Mouse (Mus musculus) B cell, adult 2 months (primary cell): ENCODE results near the gene Mctp2.

ENCODE experiments used
- DNase-seq, 2 experiments: peaks; one replicate each; pipeline ENCODE4 v3.0.0; 2022

Mctp2 gene

DNA sequence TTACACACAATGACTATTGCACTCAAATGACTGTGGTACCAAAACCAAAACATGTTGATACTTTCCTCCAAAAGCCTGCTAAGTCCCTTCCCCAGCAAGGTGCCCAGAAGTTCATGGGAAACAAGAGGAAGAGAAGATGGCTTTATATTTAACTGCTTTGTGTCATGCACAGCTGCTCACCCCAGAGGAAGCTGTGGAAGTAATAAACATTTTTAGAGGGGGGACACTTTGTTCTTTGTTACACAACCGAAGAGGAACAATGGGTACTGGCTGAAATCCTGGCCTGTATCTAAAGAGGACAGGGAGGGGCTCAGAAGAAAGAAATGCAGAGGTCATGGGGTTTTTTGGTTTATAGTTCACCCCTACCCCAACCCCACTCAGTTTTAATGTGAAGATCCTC lies 144.2 kb downstream of the Mctp2 start:
- DNase-seq = no peak

DNA sequence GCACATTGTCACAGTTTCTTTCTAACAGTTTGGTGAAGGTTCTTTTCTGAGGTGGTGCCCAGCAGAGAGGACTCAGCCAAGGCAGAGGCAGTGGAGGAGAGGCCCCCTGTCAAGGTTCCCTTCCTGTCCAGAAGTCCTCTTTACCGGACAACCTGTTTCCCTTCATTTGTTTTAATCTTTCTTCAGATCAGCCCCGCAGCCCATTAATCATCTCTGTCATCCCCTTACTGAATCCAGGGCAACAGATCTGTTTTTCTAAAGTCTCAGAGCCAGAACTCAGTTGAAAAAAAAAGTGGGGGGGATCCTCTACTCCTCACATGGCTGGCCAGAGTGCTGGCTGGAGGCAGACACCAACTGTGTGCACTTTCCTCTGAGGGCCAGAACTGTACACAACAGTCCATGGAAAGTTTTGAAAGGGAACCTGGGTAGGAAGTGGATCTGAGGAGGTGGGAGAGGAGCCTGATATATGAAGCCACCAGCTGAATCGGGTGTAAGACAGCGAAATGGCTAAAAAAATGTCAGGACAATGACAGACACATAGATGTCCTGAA lies 146.8 kb downstream of the Mctp2 start:
- DNase-seq = no peak

DNA sequence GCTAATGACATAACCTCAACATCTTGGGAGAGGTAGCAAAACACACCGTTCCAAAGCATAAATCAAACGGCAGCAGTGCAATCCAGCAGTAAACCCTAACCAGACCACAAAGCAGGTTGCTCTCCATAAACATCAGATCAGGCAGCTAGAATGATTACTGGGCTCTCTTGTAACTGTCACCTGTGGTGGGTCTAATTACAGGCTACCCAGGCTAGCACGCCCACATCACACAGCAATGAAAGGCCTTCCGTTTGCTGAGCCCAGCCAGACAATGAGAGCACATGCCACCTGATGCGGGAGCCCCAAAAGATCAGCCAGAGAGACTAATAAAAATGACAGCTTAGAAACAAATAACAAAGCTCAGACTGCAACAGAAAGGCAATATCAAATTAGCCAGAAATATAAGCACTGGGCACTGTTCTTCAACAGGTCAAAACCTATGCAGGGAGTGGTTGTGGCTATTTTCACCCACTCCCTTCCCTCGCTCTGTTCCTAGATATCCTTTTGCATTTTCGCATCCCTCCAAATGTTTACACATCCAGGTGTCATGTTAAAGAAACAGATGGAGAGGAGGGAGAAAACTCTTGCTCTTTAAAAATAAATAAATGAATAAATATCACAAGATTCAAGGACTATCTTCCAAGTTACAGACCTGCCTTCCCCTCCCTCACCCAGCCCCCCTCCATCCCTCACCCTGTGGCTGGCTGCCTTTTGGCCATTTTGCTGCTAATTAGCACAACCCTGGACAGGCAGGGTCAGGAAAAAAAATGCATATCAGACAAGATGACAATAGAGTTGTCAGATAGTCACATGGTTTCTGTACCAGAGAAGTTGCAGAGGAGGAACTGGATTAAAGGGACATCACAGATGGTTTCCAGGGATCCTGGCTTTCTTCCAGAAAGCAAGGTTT lies 155.4 kb downstream of the Mctp2 start:
- DNase-seq = no peak

DNA sequence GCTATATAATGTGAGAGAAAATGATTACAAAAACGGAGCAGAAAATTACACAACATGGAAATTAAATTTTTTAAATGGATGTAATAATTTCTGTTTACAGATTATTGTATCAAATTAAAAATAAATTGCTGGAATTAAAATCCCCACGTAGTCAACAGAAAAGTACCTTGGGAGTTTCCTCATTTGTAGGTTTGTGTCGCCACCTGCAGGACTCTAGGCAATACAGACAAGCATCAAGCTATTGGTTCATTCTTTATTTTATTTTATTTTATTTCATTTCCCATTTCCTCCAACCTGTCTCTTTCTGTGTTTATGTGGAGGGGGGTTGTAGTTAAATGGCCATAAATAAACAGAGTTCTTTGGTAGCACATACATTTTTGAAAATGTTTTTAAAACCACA lies 157.3 kb downstream of the Mctp2 start:
- DNase-seq = no peak

DNA sequence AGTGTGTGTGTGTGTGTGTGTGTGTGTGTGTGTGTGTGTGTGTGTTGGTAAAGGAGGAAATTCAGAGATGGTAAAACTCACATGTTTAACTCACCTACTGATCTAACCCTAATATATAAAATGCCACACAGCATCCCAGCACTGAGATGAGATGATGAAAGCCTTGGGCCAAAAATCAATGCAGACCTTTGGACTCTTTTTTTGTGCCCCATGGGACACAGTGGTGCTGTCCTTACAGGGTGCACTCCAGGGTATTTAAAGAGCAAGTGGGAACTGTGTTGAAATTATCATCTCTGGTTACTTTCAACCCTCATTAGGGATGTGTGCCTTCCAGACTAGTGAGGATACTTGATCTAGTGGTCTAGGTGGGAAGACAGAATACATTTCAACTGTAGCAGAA lies 159.6 kb downstream of the Mctp2 start:
- no peak for DNase-seq

DNA sequence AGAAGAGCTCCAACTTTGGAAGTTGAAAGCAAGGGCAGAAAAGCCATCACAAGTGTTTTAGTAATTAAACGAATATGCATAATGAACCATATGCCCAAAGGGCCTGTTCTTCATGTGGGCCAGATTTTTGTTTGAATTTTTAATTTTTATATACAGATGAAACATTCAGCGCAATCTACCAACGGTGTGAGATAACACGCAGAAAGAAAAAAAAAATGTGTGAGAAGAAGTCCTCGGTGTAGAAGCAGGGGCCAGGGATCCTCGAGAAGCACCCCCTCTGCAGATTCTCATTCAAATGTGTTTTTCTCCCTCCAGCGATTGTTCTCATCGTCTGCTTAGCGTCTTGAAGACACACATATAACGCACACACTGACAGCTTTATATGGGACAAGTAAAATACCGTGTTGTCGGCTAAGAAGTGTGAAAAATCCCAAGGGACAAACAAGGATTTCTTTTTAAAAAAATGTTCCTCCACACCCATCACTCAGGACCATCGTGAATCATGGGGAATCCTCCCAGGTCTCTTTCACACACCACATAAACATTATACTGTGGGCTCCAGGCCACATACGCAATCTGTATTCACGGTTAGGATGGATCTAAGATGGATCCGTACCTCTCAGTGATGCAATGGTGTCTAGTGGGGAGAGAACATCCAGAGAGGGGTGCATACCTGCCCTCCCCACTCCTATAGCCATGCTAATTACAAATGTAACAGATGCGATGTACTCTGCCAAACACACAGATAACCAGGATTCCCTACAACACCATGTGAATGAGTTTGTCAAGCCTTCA lies 160.5 kb downstream of the Mctp2 start:
- no peak for DNase-seq

DNA sequence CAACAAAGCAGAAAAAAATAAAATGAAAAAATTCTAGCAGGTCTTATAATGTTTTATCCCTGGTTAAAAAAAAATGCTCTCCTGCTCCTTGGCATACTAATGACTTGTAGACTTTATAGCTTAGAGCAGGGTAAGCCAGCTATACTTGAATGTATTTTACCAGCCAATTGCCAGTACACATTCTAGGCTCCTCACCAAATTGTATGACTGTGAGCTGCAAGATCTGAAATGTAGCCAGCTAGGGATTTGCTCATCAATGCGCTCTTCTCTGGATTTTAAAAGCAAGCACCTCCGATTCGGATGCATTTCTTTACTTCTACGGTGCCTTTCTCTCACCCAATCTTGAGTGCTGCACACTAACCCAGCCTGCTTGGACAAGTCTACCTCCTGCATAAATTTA lies 167.7 kb downstream of the Mctp2 start:
- no peak for DNase-seq

- DNase-seq = no peak
Observed at GRCm38 (mm10) chr7:72120986-72121385, 185.4 kb downstream of the Mctp2 start.

- DNase-seq = no peak
Observed at GRCm38 (mm10) chr7:72119713-72120112, 186.7 kb downstream of the Mctp2 start.

- DNase-seq = no peak
Observed at GRCm38 (mm10) chr7:72117376-72118077, 188.9 kb downstream of the Mctp2 start.

DNA sequence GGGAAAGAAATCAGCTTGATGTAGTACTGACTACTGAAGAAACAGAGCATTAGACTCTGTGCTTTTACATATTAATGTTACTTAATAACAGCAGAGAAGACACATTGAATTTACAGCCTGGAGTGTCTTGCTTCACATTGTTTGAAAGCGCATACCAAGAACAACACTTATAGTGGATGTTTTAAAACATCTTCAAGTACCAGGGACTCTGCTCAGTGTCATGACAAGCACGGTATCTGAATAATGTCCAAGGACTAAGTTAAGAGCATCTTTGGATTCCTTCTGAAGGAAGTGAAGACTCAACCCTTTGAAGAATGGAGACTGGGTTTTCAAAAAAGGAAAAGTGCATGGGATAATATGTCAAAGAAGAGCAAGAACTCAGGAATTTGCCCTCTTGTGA lies 191.3 kb downstream of the Mctp2 start:
- DNase-seq = no peak

DNA sequence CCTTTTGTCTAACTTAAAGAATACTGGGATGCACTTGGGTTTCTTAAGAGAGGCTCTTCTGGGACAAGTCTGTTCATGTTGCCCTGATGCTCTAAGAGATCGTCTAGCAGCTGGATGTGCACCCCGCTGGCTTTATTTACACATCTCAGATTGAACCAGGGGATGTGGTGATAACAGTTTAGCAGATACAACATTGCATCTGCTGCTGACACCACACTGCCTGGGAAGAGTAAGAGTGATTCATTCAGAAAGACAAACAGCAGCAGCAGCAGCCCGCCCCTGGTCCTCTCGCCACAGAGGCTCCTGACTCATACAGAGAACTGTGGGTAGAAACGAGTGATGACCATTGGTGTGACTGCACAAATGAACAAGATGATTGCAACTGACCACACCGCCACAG lies 195.8 kb downstream of the Mctp2 start:
- DNase-seq = no peak

DNA sequence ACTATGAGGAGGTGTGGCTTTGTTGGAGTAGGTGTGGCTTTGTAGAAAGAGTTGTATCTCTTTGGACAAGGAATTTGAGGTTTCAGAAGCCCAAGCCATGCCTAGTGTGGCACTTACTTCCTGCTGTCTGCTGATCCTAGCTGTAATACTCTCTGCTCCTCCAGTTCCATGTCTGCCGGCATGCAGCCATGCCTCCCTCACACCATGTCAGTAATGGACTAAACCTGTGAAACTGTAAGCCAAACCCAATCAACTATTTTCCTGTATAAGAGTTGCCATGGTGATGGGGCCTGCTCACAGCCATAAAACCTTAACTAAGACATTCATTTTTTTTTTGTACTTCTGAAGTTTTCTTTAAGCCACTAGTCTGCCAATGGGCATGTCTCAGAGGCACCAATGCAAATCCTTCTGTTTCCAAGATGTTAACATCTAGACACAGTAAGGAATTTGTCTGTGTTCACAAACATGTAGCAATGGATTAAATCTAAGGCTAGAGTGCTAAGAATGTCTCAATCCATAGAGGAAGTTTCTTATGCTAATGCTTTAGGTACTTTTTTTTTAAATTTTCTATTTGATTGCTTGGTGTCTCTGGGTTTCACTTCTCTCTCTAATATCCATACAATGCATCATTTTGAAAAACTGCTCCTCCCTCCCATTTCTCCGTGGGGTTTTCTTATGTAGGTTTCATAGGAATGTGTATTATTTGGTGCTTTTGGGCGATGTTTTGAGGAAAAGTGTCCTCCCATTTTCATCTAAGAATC lies 197.6 kb downstream of the Mctp2 start:
- DNase-seq = no peak

- no peak for DNase-seq
Observed at GRCm38 (mm10) chr7:72104170-72104569, 202.2 kb downstream of the Mctp2 start.

DNA sequence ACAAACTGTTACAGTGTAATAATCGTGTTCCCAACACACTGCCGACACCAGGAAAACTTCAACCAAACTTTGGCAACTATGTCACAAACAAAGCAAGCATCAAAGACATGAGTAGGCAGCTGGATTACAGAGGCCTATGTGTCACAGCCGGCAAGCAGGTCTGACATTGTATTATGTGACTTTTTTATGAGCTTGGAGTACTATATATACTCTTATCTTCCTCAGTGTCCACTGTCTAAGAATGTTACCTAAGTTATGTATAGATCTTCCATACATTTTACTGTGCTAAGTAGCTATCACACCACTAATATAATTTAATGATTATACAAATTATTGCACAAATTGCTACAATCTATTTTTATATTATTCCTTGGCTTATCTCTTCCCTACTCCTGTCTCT lies 202.8 kb downstream of the Mctp2 start:
- no peak for DNase-seq

DNA sequence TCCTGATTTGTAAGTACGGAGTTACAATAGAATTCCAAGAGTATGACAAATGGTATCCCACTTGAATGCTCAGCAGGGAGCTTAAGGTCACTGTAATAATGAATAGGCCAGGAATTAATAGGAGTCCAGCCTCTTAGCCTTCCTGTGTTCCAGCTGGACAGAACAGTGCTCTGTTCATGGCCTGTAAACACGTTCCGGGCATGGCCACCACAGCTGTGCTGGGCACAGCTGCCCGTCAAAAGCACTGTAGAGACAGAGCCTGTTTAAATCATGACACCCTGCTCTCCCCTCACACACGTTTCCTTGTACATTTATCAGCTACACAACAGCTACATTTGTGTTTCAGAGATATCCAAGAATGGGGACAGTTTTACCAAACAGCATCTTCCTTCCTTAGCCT lies 205.7 kb downstream of the Mctp2 start:
- no peak for DNase-seq

GRCm38 (mm10) chr7:72098603-72099002 lies 207.8 kb downstream of the Mctp2 start:
- no peak for DNase-seq

GRCm38 (mm10) chr7:72096973-72097372 lies 209.4 kb downstream of the Mctp2 start:
- DNase-seq = no peak

DNA sequence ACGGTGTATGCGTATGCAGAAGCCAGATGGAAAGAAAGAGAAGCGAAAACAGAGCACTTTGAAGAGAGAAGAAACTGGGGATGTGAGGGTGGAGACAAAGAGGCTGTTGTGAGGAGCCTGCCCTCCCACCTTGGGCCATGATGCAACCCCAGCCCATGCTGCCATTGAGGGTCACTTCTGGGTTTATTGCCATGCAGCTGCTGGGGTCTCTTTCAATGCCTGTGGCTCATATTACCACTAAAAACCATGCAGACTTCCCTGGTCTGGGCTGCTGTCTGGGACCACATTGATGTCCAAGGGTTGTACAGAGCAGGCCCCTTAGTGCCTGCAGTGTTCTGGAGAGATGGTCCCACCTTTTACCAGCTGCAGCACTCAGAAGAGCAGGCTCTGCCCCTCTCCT lies 210.0 kb downstream of the Mctp2 start:
- no peak for DNase-seq

GRCm38 (mm10) chr7:72089463-72090175 lies 216.8 kb downstream of the Mctp2 start:
- no peak for DNase-seq

GRCm38 (mm10) chr7:72080705-72081104 lies 225.7 kb downstream of the Mctp2 start:
- DNase-seq = no peak

DNA sequence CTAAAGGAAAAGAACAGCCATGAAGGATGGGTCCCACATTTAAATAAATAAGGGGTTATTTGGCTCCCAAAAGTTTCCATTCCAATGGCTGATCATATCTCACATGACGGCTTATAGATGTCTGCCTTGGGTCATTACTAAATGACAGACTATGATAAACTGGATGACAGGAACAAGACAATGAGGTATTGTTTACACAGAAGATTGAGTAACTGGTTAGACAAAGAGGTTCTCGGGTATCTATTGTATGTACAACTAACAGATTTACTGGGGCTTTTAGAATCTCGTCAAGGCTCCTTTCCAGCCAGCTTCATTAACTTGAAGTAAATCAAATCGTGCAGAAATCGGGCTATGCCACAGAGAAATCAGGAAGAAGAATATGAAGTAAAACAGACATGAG lies 227.5 kb downstream of the Mctp2 start:
- no peak for DNase-seq
